In the genomic region with DNA sequence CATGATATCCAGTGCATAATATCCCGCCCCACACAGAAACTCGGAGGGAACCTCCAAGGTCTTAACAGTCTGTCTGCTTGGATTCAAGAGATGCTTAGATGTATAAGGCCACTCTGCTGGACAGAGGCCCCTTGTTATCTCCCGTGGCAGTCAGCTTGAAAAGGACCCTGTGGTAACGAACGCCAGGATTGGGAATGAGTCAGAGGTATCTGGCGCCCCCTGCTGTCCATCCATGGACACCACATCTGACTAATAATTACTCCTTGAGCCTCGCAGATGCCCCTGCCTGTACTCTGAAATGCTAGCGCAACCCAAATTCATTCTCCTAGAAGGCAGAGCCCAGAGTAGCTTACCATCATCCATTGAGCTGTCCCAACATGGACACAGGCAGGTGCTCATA, we compare ENCODE assay signal across 7 mouse cellular contexts. TPM values are rescaled to one million over a fixed set of nuclear protein-coding genes. Genes with fewer than 3 reads are reported as not detected.
DNase-seq lines count a peak whose midpoint lies in the region; ATAC-seq lines count a peak whose summit lies in the region.

No protein-coding gene starts in this region.

- H3K4me1 ChIP-seq in forebrain, embryonic 13.5 days = peaks cover 15% of the 10 kb centered on the region; the same call in 1 of the 2 replicates
- no peaks in the 10 kb centered on the region for H3K4me1 ChIP-seq in hindbrain, embryonic 12.5 days

- peak; percentile 62 for ATAC-seq in forebrain, embryonic 13.5 days
- ATAC-seq in hindbrain, embryonic 12.5 days (ENCODE audit: low FRiP score) = peak; percentile 39

- 0 out of 2 replicates have a peak, but pooled peaks cover 6% of the 10 kb centered on the region for H3K27me3 ChIP-seq in forebrain, embryonic 13.5 days
- H3K27me3 ChIP-seq in hindbrain, embryonic 12.5 days = peaks cover 9% of the 10 kb centered on the region; the same call in 1 of the 2 replicates

- H3K36me3 ChIP-seq in forebrain, embryonic 13.5 days (ENCODE audit: poor library complexity, severe bottlenecking) = no peaks in the 10 kb centered on the region
- no peaks in the 10 kb centered on the region for H3K36me3 ChIP-seq in hindbrain, embryonic 12.5 days

- no peak overlapping the region for H3K9ac ChIP-seq in forebrain, embryonic 13.5 days
- no peak overlapping the region for H3K9ac ChIP-seq in hindbrain, embryonic 12.5 days

- no peak overlapping the region for H3K4me3 ChIP-seq in forebrain, embryonic 13.5 days
- H3K4me3 ChIP-seq in hindbrain, embryonic 12.5 days = no peak overlapping the region

- 10% methylated on average over 8 of the region's 8 CpGs for WGBS in forebrain, embryonic 13.5 days
- whole genome bisulfite sequencing in hindbrain, embryonic 12.5 days = 7% methylated on average over 8 of the region's 8 CpGs

- no peaks in the 10 kb centered on the region for H3K9me3 ChIP-seq in forebrain, embryonic 13.5 days (replicated peaks)
- H3K9me3 ChIP-seq in hindbrain, embryonic 12.5 days (replicated peaks) = no peaks in the 10 kb centered on the region

- no peak overlapping the region for H3K27ac ChIP-seq in forebrain, embryonic 13.5 days
- no peak overlapping the region for H3K27ac ChIP-seq in hindbrain, embryonic 12.5 days

- H3K4me2 ChIP-seq in forebrain, embryonic 13.5 days = no peak overlapping the region
- no peak overlapping the region; the same call in 1 of the 2 replicates for H3K4me2 ChIP-seq in hindbrain, embryonic 12.5 days (replicated peaks)

- DNase-seq in MN1 (ENCODE audit: low spot score) = peak; percentile 85
- peak; percentile 66 for DNase-seq in c-Kit-positive CD71-positive TER-119-positive erythroid progenitor cells, embryonic 14.5 days (ENCODE audit: low spot score)
- DNase-seq in layer of hippocampus, adult 9-11 months = peak; percentile 67
- peak; percentile 74 for DNase-seq in lung, postnatal 14 days
- peak; percentile 94 for DNase-seq in retina, embryonic 14.5 days (ENCODE audit: low spot score)

RNA-seq across cellular contexts. Expression of gene Otos, which starts 0.9 kb away (rescaled TPM):
- polyA plus RNA-seq in forebrain, embryonic 13.5 days (2015; fragmentation: Nextera tagmentation; extraction: Ambion mirVana) = 0.10 and 0.11 TPM in 2 replicates
- not detected in 2 replicates for polyA plus RNA-seq in hindbrain, embryonic 12.5 days (2016; fragmentation: Nextera tagmentation; extraction: Ambion mirVana)

RNA-seq across cellular contexts. Expression of gene Cops9, which starts 6.0 kb away (rescaled TPM):
- polyA plus RNA-seq in forebrain, embryonic 13.5 days (2015; fragmentation: Nextera tagmentation; extraction: Ambion mirVana) = 542 and 587 TPM in 2 replicates
- polyA plus RNA-seq in hindbrain, embryonic 12.5 days (2016; fragmentation: Nextera tagmentation; extraction: Ambion mirVana) = 333 and 394 TPM in 2 replicates

RNA-seq across cellular contexts. Expression of gene Olfr12, which starts 30.2 kb away (rescaled TPM):
- polyA plus RNA-seq in forebrain, embryonic 13.5 days (2015; fragmentation: Nextera tagmentation; extraction: Ambion mirVana) = not detected in 2 replicates
- polyA plus RNA-seq in hindbrain, embryonic 12.5 days (2016; fragmentation: Nextera tagmentation; extraction: Ambion mirVana) = not detected in 2 replicates

RNA-seq across cellular contexts. Expression of gene Olfr1410, which starts 42.2 kb away (rescaled TPM):
- not detected in 2 replicates for polyA plus RNA-seq in forebrain, embryonic 13.5 days (2015; fragmentation: Nextera tagmentation; extraction: Ambion mirVana)
- polyA plus RNA-seq in hindbrain, embryonic 12.5 days (2016; fragmentation: Nextera tagmentation; extraction: Ambion mirVana) = not detected in 2 replicates

RNA-seq across cellular contexts. Expression of gene Olfr1411, which starts 53.5 kb away (rescaled TPM):
- polyA plus RNA-seq in forebrain, embryonic 13.5 days (2015; fragmentation: Nextera tagmentation; extraction: Ambion mirVana) = not detected in 2 replicates
- not detected in 2 replicates for polyA plus RNA-seq in hindbrain, embryonic 12.5 days (2016; fragmentation: Nextera tagmentation; extraction: Ambion mirVana)
